Mouse (Mus musculus) T-helper 17 cell (primary cell): ENCODE results near the gene Tbc1d10c.

Experiments used
- in situ Hi-C, 2 experiments: fragments of 300-600 bp; cut with MboI, MseI; formaldehyde crosslinking; loops; 1 replicate in 1 of 2; 2 replicates in 1 of 2; pipeline ENCODE4 v1.15.1; 2025; ENCODE audit warnings: high pct_unique_total_duplicates in 2 of 2

Gene Tbc1d10c

GRCm38 (mm10) chr19:4190831-4191334 lies at the start of gene Tbc1d10c:
TSS of gene Tbc1d10c (minus strand) at chr19:4191284.
- in situ Hi-C loops = no loop called here

DNA sequence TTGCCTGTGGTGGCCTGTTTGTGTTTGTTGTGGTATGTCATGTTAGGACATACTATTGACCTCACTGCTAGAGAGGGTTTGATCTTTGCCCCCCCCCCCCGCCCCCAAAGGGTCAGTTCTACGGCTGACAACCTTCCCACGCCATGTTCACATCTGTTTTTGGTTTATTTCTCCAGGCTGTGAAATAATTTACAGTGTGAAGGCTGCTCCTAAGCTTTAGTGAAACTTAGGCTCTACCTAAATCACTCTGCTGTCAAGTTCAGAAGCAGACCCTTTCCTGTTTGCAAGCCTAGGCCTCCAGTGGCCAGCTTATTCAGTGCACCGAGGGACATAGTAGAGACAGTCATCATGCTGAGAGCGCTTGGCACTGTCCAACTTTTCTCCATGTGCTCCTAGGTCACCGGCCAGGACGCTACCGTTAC lies 49.2 kb upstream of the Tbc1d10c start:
- in situ Hi-C loops = loop anchor here in 1 of 2 experiments (5.0 kb wide), 1 partner anchor 33 kb away; no protein-coding TSS in a partner anchor

GRCm38 (mm10) chr19:4234548-4234947 lies 43.5 kb upstream of the Tbc1d10c start:
- in situ Hi-C loops = no loop called here

DNA sequence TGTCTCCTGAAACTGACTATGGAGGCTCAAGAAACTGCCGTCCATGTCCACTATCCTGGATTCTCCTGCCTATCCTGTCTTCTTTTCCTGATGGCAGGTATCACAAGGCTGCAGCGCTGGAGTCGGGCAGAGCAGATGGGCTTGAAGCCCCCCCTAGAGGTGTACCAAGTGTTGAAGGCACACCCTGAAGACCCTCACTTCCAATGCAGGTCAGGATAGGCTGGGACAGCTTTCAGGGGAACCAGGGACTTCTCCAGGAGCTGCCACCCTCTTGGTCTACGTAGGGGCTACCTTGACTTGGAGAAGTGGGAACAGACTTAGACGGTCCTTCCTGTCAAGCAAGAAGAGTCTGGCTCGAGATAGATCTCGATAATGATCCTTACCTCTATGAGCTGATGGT lies 41.6 kb upstream of the Tbc1d10c start:
- in situ Hi-C loops = no loop called here

GRCm38 (mm10) chr19:4232186-4232572 lies 41.1 kb upstream of the Tbc1d10c start:
- in situ Hi-C loops = no loop called here

DNA sequence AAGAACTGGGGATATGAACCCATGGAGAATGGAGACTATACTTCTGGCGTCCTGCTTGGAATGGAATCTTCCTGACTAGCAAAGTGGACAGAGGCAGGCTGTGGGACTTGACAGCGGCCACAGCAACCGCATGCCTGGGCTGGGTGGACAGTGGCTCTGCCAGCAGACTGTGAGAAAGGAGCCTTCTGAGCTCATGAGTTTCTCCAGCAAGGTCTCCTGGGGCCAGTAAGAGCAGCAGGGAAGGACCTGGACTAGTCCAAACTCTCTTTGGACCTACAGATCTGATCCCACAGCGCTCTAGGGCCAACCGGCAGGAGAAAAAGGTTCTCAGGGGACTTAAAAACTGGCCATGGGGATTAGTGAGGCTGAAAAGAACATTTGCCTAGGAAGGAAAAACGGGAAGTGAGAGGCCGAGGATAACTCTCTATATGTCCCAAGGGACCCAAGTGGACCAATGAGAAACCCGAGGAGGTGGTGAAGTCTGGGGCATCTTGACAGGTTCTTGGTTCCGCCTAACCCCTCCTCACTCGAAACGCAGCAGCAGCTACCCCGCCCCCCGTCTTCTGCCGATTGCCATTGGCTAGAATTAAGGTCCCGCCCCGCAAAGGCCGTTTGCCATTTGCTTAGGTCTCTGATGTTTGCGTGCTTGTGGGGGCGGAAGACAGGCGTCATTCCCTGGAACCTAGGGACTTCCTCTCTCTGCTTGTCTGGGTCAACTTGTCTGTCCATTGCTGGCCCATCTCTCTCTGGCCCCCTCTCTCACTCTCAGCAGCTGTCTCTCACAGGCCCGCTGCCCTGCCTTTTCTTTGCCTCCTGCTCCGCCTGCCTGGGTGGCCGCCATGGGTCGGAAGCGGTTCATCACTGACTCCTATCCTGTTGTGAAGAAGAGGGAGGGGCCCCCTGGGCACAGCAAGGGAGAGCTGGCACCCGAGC lies 40.4 kb upstream of the Tbc1d10c start, which contains the start of gene Pold4:
Pold4 (plus strand) TSS at position 647 of the 933 bp plus-strand sequence.
- in situ Hi-C loops = no loop called here

DNA sequence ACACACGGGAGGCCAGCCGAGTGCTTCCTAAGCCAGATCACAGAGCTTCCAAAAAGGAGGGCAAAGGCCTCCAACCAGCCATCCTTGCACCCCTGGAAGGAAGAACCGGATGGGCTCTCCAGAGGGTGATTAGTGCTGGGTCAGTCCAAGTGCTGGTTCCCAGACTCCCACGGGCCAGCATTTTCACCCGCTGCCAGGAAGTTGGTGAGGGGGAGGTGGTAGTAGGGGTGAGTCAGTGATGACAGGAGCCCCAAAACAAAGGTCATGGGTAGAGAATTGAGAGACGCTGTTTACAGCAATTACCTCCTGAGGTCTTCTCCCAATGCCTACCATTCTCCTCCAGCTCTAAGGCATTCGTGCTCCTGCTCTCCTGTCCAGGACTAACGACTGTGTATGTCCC lies 39.3 kb upstream of the Tbc1d10c start:
- in situ Hi-C loops = no loop called here

DNA sequence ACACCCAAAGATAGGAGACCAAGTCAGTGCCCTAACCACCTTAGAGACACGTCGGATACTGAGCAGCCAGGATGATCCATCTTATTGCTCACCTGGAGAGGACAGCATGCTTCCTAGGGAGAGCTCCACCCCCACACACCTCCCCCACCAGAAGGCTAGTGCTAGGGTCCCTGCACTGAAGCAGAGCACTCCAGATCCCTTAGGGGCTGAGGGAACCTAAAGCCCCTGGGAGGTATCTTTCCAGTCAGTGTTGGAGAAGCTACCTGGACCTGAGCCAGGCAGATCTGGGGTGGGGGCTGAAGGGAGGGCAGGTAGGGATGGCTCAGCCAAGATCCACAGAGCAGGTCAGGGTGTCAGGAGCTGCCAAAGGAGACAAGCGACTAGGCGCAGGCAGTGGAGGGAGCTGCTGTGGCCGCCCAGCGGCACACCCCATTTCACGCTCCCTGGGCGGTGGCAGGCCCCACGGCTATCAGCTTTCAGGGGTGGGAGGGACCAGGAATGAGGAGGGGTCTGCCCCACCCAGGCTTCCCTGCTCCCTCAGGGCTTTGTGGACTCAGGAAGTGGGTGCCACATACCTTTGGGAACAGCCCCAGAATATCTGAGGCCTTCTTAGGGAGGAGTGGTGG lies 38.5 kb upstream of the Tbc1d10c start:
- in situ Hi-C loops = no loop called here

DNA sequence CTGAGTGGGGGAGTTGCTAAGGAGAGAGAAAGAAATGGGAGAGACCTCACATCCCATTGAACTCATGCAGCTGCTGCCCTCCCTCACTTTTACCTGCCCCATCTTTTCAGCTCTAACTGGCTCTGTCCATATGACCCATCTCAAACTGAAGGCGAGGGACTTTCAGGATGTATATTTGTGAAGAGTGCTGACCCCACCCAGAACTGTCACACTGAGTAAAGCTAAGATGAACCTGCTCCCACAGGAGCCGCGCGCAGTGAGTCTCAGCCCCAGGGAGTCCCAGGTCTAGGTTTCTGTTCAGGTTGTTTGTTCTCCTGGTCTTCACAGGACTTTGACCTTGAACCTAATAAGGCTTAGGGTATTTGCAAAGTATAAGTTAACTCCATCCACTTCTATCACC lies 37.8 kb upstream of the Tbc1d10c start:
- in situ Hi-C loops = no loop called here

DNA sequence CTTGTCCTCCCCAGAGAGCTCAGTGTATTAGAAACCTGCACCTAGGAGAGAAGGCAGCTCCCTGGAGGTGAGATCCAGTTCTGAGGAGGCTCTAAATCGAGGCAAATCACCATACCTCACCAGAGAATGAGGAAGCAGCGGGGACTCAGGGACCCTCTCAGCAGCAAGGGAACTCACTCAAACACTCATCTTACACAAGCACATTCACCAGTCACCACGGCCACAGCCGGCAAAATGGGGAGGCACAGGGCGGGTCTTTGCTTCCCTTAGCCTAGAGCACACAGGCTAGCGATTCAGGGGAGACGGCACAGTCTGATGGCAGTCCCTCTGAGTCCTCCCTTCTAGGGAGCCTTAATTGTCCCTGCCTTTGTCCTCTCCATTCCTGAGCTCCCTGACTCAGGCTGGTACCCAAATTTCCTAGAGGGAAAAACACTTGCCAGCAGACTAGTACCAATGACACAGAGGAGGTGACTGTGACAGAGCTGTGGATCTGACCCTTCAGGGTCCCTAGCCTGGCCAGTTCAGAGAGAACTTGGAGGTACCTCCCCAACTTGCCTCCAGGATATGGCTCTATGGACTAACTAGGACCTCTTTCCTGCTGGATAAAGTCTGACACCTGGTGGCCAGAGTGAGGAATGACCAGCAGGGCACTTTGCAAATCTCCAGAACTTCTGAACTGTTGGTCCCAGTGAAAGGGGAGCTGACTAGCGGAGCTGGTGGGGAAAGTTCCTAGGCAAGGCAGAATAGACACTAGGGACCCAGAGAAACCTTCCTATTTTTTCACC lies 37.0 kb upstream of the Tbc1d10c start:
- in situ Hi-C loops = no loop called here

DNA sequence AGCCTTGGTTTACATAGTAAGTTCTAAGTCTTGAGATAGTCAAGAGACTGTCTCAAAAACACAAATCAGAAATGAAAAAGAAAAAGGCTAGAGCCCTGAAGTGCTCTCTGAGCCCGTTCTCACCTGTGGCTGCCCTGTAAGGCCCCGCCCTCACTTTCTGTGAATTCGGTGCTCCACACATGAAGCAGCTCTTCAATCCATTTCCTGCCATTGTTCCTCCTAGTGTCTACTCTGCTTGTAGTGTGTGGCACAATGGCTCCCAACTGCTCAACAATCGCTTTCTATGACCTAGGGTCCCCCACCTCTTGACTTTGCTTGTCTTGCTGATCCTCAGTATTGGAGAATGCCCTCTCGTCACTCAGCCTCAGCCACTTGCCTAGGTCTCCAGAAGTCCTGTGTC lies 36.4 kb upstream of the Tbc1d10c start:
- in situ Hi-C loops = no loop called here

- in situ Hi-C loops = no loop called here
Measured at GRCm38 (mm10) chr19:4226779-4227178, 35.7 kb upstream of the Tbc1d10c start.

DNA sequence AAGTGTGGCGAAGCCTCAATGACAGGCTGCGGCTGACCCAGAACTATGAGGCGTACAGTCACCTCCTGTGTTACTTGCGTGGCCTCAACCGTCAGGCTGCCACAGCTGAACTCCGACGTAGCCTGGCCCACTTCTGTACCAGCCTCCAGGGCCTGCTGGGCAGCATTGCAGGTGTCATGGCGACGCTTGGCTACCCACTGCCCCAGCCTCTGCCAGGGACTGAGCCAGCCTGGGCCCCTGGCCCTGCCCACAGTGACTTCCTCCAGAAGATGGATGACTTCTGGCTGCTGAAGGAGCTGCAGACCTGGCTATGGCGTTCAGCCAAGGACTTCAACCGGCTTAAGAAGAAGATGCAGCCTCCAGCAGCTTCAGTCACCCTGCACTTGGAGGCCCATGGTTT lies 31.1 kb upstream of the Tbc1d10c start:
- in situ Hi-C loops = no loop called here

DNA sequence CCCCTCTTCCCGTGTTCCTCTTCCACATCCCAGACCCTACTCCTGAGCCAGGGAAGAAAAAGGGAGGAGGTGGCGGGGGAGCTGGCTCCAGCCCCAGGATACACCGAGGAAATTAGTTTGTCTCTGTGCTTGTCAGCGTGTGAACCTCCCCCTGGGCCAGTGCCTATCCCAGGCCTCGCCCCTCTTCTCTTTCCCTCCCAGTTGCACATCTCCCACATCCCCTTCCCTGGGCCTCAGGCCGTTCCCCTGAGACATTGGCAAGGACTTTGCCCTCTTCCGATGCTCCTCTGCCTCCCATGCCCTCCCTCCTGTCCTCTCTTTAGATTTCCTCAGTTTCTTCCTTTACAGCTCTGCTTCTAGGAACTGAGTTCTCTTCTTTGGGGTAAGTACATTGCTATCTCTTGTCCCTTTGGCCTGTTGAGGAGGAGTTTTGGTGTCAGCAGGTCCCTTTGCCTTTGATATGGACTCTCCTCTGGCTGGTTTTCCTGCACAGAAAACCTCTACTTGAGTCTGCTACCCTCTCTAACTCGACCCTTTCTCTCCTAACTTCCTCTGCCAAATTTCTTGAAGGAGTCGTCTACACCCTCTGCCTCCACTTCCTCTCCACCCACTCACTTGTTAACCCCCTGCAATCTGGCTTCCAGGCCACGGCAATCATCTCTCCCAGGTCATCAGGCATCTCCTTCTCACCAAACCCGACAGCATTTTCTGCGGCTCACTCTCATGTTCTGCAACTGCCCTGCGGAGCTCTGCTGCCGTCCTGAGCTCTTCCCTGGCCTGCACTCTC lies 30.1 kb upstream of the Tbc1d10c start:
- in situ Hi-C loops = no loop called here

GRCm38 (mm10) chr19:4220416-4220815 lies 29.3 kb upstream of the Tbc1d10c start:
- in situ Hi-C loops = no loop called here

DNA sequence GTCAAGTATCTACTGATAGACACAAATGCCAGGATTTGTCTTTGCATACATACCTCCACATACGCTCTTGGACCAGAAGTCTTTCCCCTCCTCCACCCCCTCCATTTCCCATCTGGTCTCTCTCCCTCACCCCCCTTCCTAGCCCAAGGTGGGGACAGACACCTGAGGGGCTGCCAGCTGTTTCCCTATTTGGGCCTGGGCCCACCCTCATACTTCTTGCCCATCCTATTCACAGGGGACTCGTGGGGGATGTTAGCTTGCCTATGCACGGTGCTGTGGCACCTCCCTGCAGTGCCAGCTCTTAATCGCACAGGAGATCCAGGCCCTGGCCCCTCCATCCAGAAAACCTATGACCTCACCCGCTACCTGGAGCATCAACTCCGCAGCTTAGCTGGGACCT lies 28.9 kb upstream of the Tbc1d10c start:
- in situ Hi-C loops = no loop called here

DNA sequence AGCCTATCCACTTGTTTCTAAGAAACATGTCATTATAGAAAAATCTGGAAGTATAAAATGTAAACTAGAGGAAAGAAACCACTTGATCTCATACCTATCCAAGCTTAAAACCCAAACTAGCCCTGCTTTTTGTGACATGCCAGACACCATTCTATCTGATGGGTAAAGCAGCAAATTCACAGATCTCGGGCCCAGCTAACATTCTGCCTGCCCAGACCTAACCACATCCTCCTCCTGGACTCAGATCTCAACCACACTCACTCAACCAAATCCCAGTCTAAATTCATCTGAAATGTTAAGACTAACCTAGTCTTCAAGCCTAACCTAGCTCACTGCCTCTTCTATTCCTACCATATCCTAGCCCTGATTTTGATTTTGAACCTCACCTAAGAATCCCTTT lies 27.7 kb upstream of the Tbc1d10c start:
- in situ Hi-C loops = no loop called here

DNA sequence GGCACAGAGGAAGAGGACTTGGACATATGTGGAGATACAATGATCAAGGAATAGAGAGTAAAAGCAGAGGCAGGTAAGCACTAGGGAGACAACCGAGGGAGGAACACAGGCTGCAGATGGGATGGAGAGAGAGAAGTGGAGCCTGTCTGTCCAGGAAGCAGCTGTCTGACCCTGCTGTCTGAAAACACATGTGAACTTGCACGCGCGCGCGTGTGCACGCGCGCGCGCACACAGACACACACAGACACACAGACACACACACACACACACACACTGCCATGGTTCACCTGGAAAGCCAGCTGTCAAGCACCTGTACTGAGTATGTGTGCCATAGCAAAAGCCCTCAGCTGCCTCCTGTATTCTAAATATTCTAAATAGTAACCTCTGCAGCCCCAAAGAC lies 27.2 kb upstream of the Tbc1d10c start:
- in situ Hi-C loops = no loop called here

DNA sequence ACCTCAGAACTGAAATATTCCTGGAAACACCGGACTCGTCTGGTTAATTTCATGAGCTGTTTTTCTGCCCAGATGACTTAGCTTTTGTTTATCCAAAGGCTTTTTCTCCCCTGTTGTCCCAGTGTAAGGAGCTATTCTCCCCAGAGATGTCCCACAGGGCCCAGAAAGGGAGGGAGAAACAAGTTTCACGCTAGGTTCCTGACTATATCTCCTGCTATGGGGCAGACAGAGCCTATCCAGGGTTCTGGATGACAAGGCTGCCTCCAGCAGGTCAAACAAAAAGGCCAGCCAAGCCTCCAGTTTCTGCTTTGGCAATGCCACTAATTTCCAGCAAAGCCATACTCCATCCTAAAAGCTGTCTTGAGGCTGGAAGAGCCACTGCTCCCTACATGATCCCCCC lies 26.8 kb upstream of the Tbc1d10c start:
- in situ Hi-C loops = no loop called here

DNA sequence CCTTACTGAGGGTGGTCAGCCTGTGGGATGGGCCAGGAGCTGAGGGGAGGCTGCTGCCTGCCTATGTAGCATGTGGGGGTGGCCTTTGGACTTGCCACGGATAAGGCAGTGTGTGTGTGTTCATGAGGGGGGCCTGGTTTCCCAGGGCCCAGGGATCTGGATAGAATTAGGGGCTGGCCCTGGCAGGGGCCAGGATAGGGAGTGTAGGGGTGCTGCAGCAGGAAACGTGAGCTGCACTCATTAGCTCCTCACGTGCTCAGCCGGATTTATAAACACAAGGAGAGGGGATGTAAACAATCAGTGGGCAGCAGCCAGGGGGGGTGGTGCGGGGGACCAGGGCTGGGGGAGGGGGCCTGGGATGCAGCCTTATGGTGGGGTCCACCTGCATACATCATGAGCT lies 26.1 kb upstream of the Tbc1d10c start:
- in situ Hi-C loops = no loop called here

- in situ Hi-C loops = no loop called here
Measured at GRCm38 (mm10) chr19:4216041-4216685, 25.1 kb upstream of the Tbc1d10c start.
